Mouse (Mus musculus): ENCODE results near the gene Zfp526.

The Zfp526 gene

GRCm38 (mm10) chr7:25210482-25210881, 10.7 kb upstream of the Zfp526 start:
- no peak for DNase-seq

- no peak for DNase-seq
Observed at GRCm38 (mm10) chr7:25213099-25213498, 8.1 kb upstream of the Zfp526 start.

GRCm38 (mm10) chr7:25214172-25214571, 7.1 kb upstream of the Zfp526 start:
- DNase-seq = no peak

GRCm38 (mm10) chr7:25217653-25218395, 3.4 kb upstream of the Zfp526 start:
- DNase-seq = no peak

GRCm38 (mm10) chr7:25218705-25219415, 2.4 kb upstream of the Zfp526 start:
- DNase-seq = peak; percentile 68 to 78

GRCm38 (mm10) chr7:25219416-25219750, 1.8 kb upstream of the Zfp526 start:
- no peak for DNase-seq

- DNase-seq = peak; percentile 93 to 96
Observed at GRCm38 (mm10) chr7:25219756-25220456, 1.3 kb upstream of the Zfp526 start.

- DNase-seq = peak in 1 of 2 experiments; percentile 50
Observed at GRCm38 (mm10) chr7:25220457-25221101, 646 bp upstream of the Zfp526 start, which contains the start of gene Dedd2. Gene Dedd2, minus strand, starts transcription at chr7:25220615.

GRCm38 (mm10) chr7:25222275-25222967, 1.2 kb downstream of the Zfp526 start:
- no peak for DNase-seq

GRCm38 (mm10) chr7:25227523-25228300, 6.5 kb downstream of the Zfp526 start:
- no peak for DNase-seq

GRCm38 (mm10) chr7:25230690-25231285, 9.6 kb downstream of the Zfp526 start:
- no peak for DNase-seq

- no peak for DNase-seq
Observed at GRCm38 (mm10) chr7:25232101-25232648, 10.9 kb downstream of the Zfp526 start.

GRCm38 (mm10) chr7:25233061-25233460, 11.8 kb downstream of the Zfp526 start:
- DNase-seq = no peak

GRCm38 (mm10) chr7:25235526-25235925, 14.3 kb downstream of the Zfp526 start:
- no peak for DNase-seq

GRCm38 (mm10) chr7:25237249-25238014, 16.2 kb downstream of the Zfp526 start, which contains the start of gene Gsk3a:
Gene Gsk3a, minus strand, starts transcription at chr7:25237851.
- peak; percentile 98 to 99 for DNase-seq

GRCm38 (mm10) chr7:25238015-25238706, 16.9 kb downstream of the Zfp526 start:
- DNase-seq = peak; percentile 91 to 95

GRCm38 (mm10) chr7:25238829-25239623, 17.8 kb downstream of the Zfp526 start:
- DNase-seq = peak; percentile 85 to 92

- DNase-seq = no peak
Observed at GRCm38 (mm10) chr7:25240631-25241030, 19.4 kb downstream of the Zfp526 start.
